Mouse (Mus musculus): ENCODE results near the gene Ccn5. TPM values are rescaled to one million over a fixed set of nuclear protein-coding genes. Genes with fewer than 3 reads are reported as not detected.

Gene Ccn5
- polyA plus RNA-seq, 1 experiment from 2014 or later: 0.25 TPM

Other genes with a start within 250 kb of the Ccn5 start
- 39.3 and 44.9 TPM in 2 replicates for gene Ttpal, start 218.5 kb upstream of the Ccn5 start, polyA plus RNA-seq (2015; fragmentation: Nextera tagmentation; extraction: Ambion mirVana)
- 23.9 and 26.4 TPM in 2 replicates for gene Serinc3, start 175.7 kb upstream of the Ccn5 start, polyA plus RNA-seq (2015; fragmentation: Nextera tagmentation; extraction: Ambion mirVana)
- gene Pkig, start 162.5 kb upstream of the Ccn5 start, polyA plus RNA-seq (2015; fragmentation: Nextera tagmentation; extraction: Ambion mirVana): 169 and 170 TPM in 2 replicates
- gene Ada, start 70.6 kb upstream of the Ccn5 start, polyA plus RNA-seq (2015; fragmentation: Nextera tagmentation; extraction: Ambion mirVana): 6.6 and 7.3 TPM in 2 replicates
- not detected in 2 replicates for gene Kcnk15, start 32.8 kb downstream of the Ccn5 start, polyA plus RNA-seq (2015; fragmentation: Nextera tagmentation; extraction: Ambion mirVana)
- gene Rims4, start 97.8 kb downstream of the Ccn5 start, polyA plus RNA-seq (2015; fragmentation: Nextera tagmentation; extraction: Ambion mirVana): 2.5 and 3.0 TPM in 2 replicates
- gene Ywhab, start 174.1 kb downstream of the Ccn5 start, polyA plus RNA-seq (2015; fragmentation: Nextera tagmentation; extraction: Ambion mirVana): 361 and 370 TPM in 2 replicates
- gene Pabpc1l, start 204.6 kb downstream of the Ccn5 start, polyA plus RNA-seq (2015; fragmentation: Nextera tagmentation; extraction: Ambion mirVana): 1.3 and 1.4 TPM in 2 replicates
- 25.6 and 30.8 TPM in 2 replicates for gene Stk4, start 249.5 kb downstream of the Ccn5 start, polyA plus RNA-seq (2015; fragmentation: Nextera tagmentation; extraction: Ambion mirVana)

Measured in forebrain, embryonic 13.5 days (tissue).